Comparison of ENCODE assay signal across 13 mouse cellular contexts in genomic region chr9:122312296-122312990, GRCm38 (mm10).
"Had no signal": no experiment of that assay in that cellular context is flagged by ENCODE, and none has a peak within 500 bp of the region (broad histone marks: within the 10 kb centered on the region; RNA-seq: fewer than 3 reads in every experiment).

No protein-coding gene starts in this region.

- DNase-seq: gastrocnemius, postnatal 36 days; heart, postnatal 10 days; heart, postnatal 4 days; kidney, adult 11 months; kidney, adult 2 months; kidney, adult 9 months; kidney, postnatal 14 days; kidney, postnatal 36 days; layer of hippocampus, adult 9-11 months; layer of hippocampus, postnatal 36 days; left cerebral cortex, postnatal 4 days had no signal

- ATAC-seq: hindbrain, embryonic 16.5 days; intestine, embryonic 16.5 days had no signal
